Mouse (Mus musculus): ENCODE results near the gene Pinlyp. TPM values are rescaled to one million over a fixed set of nuclear protein-coding genes. Genes with fewer than 3 reads are reported as not detected.

The Pinlyp gene
- polyA plus RNA-seq (2012; rRNA removed; ENCODE audit: low replicate concordance) = 0.15 TPM in 1 of 2 replicates, not detected in the other

DNA sequence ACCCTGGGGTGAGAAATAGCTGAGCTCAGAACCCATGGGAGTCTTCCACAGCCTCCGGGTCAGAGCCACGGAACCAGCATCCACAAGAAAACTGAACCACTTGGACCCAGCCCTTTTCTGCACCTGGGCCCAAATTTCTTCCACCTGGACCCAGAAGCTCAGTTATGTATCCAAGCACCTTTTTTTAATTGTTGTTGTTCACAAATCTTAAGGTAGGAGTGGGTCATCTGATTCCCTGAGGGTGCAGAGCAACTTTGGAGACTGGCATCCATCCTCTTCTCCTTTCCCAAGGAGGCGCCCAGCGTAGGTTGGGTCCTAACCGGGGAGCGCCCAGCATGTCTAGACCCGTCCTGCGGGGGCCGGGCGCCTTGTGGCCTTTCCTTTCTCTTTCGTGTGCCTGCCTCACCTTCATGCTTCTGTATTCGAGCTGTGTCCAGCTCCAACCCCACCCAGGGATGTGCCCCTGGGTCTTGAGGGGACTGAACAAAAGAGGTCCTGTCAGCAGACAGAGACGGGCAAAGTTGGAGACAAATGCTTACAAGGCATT is at the start of gene Pinlyp, which contains the start of gene Xrcc1:
Gene Pinlyp (minus strand): TSS at position 51 of the 547 bp plus-strand sequence.
Gene Xrcc1 (plus strand): TSS at position 222 of the 547 bp plus-strand sequence.

DNA sequence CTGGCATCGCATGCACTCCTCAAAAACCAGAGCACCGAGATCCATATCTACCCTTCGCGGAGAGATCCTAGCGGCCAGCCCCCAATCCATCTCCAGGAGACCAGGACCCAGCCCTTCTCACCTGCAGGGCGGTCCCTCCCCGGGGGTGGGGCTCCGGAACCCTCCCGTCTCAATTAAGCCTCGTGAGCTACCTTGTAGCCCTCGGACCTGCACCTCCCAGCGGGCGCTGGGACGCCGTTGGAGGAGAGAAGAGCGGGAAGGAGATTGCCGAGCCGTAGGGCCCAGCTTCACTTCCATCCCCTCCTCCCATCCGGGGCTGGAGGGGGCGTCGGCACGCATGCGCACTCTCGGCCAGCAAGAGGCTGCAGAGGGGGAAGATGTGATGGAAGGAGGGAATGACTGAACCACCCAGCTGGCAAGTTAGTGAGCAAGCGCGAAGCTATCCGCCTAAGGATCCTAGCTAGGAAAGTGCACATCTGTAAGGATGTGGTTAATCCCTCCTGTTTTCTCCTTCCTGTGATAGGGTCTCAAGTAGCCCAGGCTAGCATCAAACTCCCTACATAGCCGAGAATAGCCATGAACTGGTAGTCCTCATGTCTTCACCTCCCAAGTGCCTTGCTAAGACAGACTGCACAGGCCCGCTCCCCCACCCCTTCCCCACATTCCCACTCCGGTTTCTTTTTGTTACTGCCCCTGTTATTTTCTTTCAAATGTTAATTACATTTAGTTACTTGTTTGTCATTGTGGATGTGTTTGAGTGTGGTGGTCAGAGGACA is 41.6 kb upstream of the Pinlyp start, which contains the start of the genes Ethe1 and Zfp575:
Gene Ethe1 (plus strand): TSS at position 214 of the 776 bp plus-strand sequence.
Gene Zfp575 (minus strand): TSS at position 312 of the 776 bp plus-strand sequence.

GRCm38 (mm10) chr7:24530062-24530931 is 15.6 kb downstream of the Pinlyp start, which contains the start of gene Irgq:
TSS of gene Irgq (plus strand) at chr7:24530689.

GRCm38 (mm10) chr7:24512355-24512754 is 33.6 kb downstream of the Pinlyp start, which contains the start of gene AC161166.1:
TSS of gene AC161166.1 (minus strand) at chr7:24512455.

DNA sequence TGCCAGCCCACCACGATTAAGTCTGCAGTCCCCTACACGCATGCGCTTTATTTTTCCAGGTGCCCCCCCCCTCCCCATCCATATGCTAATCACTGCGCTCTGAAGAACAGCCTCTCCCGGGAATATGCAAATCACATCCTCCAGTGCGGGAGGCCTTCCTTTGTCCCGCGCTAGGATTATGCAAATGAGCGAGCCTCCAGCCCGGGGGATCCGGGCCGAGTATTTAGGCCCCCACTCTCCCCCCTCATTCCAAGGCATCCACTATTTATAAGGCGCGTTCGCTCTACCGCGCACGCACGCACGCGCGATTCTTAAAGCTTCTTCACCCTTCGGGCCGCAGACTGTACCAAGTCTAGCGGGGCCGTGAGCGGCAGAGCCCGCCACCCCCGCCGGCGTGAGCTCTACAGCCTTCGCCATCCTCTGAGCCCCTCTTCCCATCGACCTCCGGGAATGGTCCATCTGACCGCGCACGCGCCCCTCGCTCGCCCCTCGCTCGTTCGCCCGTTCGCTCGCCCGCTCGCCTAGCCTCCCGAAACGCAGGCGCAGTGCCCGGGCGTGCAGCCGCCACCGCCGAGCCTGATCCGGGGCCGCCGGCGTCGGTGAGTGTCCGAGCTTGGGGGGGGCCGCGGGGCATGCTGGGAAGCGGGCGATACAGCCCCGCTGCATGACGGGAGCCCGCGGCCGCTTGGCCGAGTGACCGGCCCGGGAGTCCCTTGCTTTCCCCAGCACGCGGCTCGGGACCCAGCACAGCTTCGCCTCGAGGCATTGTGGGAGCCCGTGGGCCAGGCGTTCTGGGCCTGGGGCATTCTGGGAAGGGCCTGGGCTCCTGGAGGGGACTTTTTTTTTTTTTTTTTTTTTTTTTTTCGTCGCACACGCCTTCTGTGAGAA is 38.8 kb downstream of the Pinlyp start, which contains the start of gene Zfp428:
Gene Zfp428 (plus strand): TSS at position 169 of the 888 bp plus-strand sequence.

Other genes starting within 250 kb of the Pinlyp start
- 6.1 and 13.2 TPM in 2 replicates for gene Zfp61, start 244.9 kb downstream of the Pinlyp start, polyA plus RNA-seq (2012; rRNA removed; ENCODE audit: low replicate concordance)
- 6.6 and 10.0 TPM in 2 replicates for gene Zfp94, start 229.5 kb downstream of the Pinlyp start, polyA plus RNA-seq (2012; rRNA removed; ENCODE audit: low replicate concordance)
- gene Tescl, start 212.2 kb downstream of the Pinlyp start, polyA plus RNA-seq (2012; rRNA removed; ENCODE audit: low replicate concordance) = not detected in 2 replicates
- not detected in 2 replicates for gene Lypd5, start 196.9 kb downstream of the Pinlyp start, polyA plus RNA-seq (2012; rRNA removed; ENCODE audit: low replicate concordance)
- gene Kcnn4, start 175.9 kb downstream of the Pinlyp start, polyA plus RNA-seq (2012; rRNA removed; ENCODE audit: low replicate concordance) = 8.2 and 11.7 TPM in 2 replicates
- 41.9 and 55.8 TPM in 2 replicates for gene Smg9, start 146.5 kb downstream of the Pinlyp start, polyA plus RNA-seq (2012; rRNA removed; ENCODE audit: low replicate concordance)
- 0.09 TPM in 1 of 2 replicates, not detected in the other for gene Irgc1, start 93.8 kb downstream of the Pinlyp start, polyA plus RNA-seq (2012; rRNA removed; ENCODE audit: low replicate concordance)
- 13.8 and 14.6 TPM in 2 replicates for gene Plaur, start 83.6 kb downstream of the Pinlyp start, polyA plus RNA-seq (2012; rRNA removed; ENCODE audit: low replicate concordance)
- 4.5 and 10.2 TPM in 2 replicates for gene Cadm4, start 64.1 kb downstream of the Pinlyp start, polyA plus RNA-seq (2012; rRNA removed; ENCODE audit: low replicate concordance)
- 2.7 and 20.4 TPM in 2 replicates for gene Zfp428, start 39.1 kb downstream of the Pinlyp start, polyA plus RNA-seq (2012; rRNA removed; ENCODE audit: low replicate concordance)
- gene AC161166.1, start 33.7 kb downstream of the Pinlyp start, polyA plus RNA-seq (2012; rRNA removed; ENCODE audit: low replicate concordance) = not detected in 2 replicates
- 19.3 and 22.6 TPM in 2 replicates for gene Irgq, start 15.4 kb downstream of the Pinlyp start, polyA plus RNA-seq (2012; rRNA removed; ENCODE audit: low replicate concordance)
- 38.3 and 65.9 TPM in 2 replicates for gene Xrcc1, start 171 bp upstream of the Pinlyp start, polyA plus RNA-seq (2012; rRNA removed; ENCODE audit: low replicate concordance)
- 16.2 and 42.4 TPM in 2 replicates for gene Ethe1, start 41.4 kb upstream of the Pinlyp start, polyA plus RNA-seq (2012; rRNA removed; ENCODE audit: low replicate concordance)
- 0.23 and 1.2 TPM in 2 replicates for gene Zfp575, start 41.5 kb upstream of the Pinlyp start, polyA plus RNA-seq (2012; rRNA removed; ENCODE audit: low replicate concordance)
- 0.92 and 2.6 TPM in 2 replicates for gene Phldb3, start 64.6 kb upstream of the Pinlyp start, polyA plus RNA-seq (2012; rRNA removed; ENCODE audit: low replicate concordance)
- 0.07 and 0.81 TPM in 2 replicates for gene Lypd3, start 90.4 kb upstream of the Pinlyp start, polyA plus RNA-seq (2012; rRNA removed; ENCODE audit: low replicate concordance)
- not detected in 2 replicates for gene Tex101, start 130.6 kb upstream of the Pinlyp start, polyA plus RNA-seq (2012; rRNA removed; ENCODE audit: low replicate concordance)
- not detected in 2 replicates for gene BC049730, start 163.1 kb upstream of the Pinlyp start, polyA plus RNA-seq (2012; rRNA removed; ENCODE audit: low replicate concordance)
- not detected in 2 replicates for gene Gm4763, start 180.8 kb upstream of the Pinlyp start, polyA plus RNA-seq (2012; rRNA removed; ENCODE audit: low replicate concordance)
- gene Cd177, start 214.2 kb upstream of the Pinlyp start, polyA plus RNA-seq (2012; rRNA removed; ENCODE audit: low replicate concordance) = 0.10 and 0.41 TPM in 2 replicates
- gene Ceacam10, start 231.1 kb upstream of the Pinlyp start, polyA plus RNA-seq (2012; rRNA removed; ENCODE audit: low replicate concordance) = 0.72 and 2.0 TPM in 2 replicates